Mouse (Mus musculus): ENCODE data around the gene Cpt1b. TPM values are rescaled to one million over a fixed set of nuclear protein-coding genes. Genes with fewer than 3 reads are reported as not detected.
A peak's percentile ranks its signal among the peaks of the same experiment; 100 is the strongest.

Cpt1b gene
- polyA plus RNA-seq, 1 experiment from 2014 or later, result 0.46 TPM

DNA sequence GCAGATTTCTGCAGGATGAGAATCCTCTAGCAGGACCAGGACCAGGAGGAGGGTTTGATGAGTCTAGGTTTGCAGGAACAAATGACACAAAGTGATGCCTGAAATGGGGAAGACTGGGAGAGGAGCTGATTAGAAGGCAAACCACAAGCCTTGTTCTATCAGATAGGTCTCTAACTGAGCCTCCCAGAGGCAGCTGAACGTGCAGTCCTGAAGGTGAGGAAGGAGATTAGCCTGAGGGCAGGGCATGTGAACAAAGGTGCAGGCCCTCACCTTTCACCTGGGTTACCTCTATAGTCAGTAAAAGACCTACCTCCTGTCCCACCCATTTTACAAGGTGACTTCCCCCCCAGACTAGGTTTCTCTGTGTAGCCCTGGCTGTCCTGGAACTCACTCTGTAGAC, 25.9 kb downstream of the Cpt1b start:
- H3K4me3 ChIP-seq (ENCODE audit: low read depth, low read length), result no peak overlapping the region
- WGBS, result 11% methylated on average over 1 of the region's 1 CpGs
- H3K9ac ChIP-seq (ENCODE audit: low read depth, low read length), result no peak overlapping the region
- no peaks in the 10 kb centered on the region for H3K27me3 ChIP-seq (replicated peaks; ENCODE audit: control insufficient read depth, insufficient read depth, low read length)
- no peak for ATAC-seq
- H3K36me3 ChIP-seq (ENCODE audit: control insufficient read depth, insufficient read depth), result no peaks in the 10 kb centered on the region
- H3K27ac ChIP-seq (ENCODE audit: low read depth, low read length), result no peak overlapping the region; the same call in 1 of the 2 replicates
- H3K4me2 ChIP-seq (replicated peaks; ENCODE audit: low read depth), result no peak overlapping the region
- TF ChIP-seq CTCF (IDR thresholded peaks at IDR 0.05; ENCODE audit: low read depth), result no peak
- no peaks in the 10 kb centered on the region for H3K4me1 ChIP-seq (replicated peaks; ENCODE audit: control insufficient read depth, insufficient read depth, low read length)
- H3K9me3 ChIP-seq (ENCODE audit: control insufficient read depth), result no peaks in the 10 kb centered on the region

GRCm38 (mm10) chr15:89398146-89398545, 27.5 kb downstream of the Cpt1b start:
- H3K9me3 ChIP-seq (ENCODE audit: control insufficient read depth), result no peaks in the 10 kb centered on the region
- H3K4me2 ChIP-seq (replicated peaks; ENCODE audit: low read depth), result no peak overlapping the region
- H3K4me1 ChIP-seq (replicated peaks; ENCODE audit: control insufficient read depth, insufficient read depth, low read length), result no peaks in the 10 kb centered on the region
- no peak overlapping the region for H3K9ac ChIP-seq (ENCODE audit: low read depth, low read length)
- H3K4me3 ChIP-seq (ENCODE audit: low read depth, low read length), result no peak overlapping the region
- H3K27me3 ChIP-seq (replicated peaks; ENCODE audit: control insufficient read depth, insufficient read depth, low read length), result no peaks in the 10 kb centered on the region
- TF ChIP-seq CTCF (IDR thresholded peaks at IDR 0.05; ENCODE audit: low read depth), result no peak
- no peak for ATAC-seq
- no peaks in the 10 kb centered on the region for H3K36me3 ChIP-seq (ENCODE audit: control insufficient read depth, insufficient read depth)
- 90% methylated on average over 2 of the region's 2 CpGs for WGBS
- H3K27ac ChIP-seq (ENCODE audit: low read depth, low read length), result no peak overlapping the region

GRCm38 (mm10) chr15:89396883-89397282, 28.8 kb downstream of the Cpt1b start:
- no peaks in the 10 kb centered on the region for H3K4me1 ChIP-seq (replicated peaks; ENCODE audit: control insufficient read depth, insufficient read depth, low read length)
- no peaks in the 10 kb centered on the region for H3K36me3 ChIP-seq (ENCODE audit: control insufficient read depth, insufficient read depth)
- H3K4me2 ChIP-seq (replicated peaks; ENCODE audit: low read depth), result no peak overlapping the region
- 41% methylated on average over 4 of the region's 4 CpGs for WGBS
- TF ChIP-seq CTCF (IDR thresholded peaks at IDR 0.05; ENCODE audit: low read depth), result no peak
- no peak overlapping the region for H3K4me3 ChIP-seq (ENCODE audit: low read depth, low read length)
- no peak overlapping the region for H3K9ac ChIP-seq (ENCODE audit: low read depth, low read length)
- H3K27me3 ChIP-seq (replicated peaks; ENCODE audit: control insufficient read depth, insufficient read depth, low read length), result no peaks in the 10 kb centered on the region
- peak overlapping the region; percentile 46 for H3K27ac ChIP-seq (ENCODE audit: low read depth, low read length)
- no peaks in the 10 kb centered on the region for H3K9me3 ChIP-seq (ENCODE audit: control insufficient read depth)
- ATAC-seq, result peak; percentile 94

DNA sequence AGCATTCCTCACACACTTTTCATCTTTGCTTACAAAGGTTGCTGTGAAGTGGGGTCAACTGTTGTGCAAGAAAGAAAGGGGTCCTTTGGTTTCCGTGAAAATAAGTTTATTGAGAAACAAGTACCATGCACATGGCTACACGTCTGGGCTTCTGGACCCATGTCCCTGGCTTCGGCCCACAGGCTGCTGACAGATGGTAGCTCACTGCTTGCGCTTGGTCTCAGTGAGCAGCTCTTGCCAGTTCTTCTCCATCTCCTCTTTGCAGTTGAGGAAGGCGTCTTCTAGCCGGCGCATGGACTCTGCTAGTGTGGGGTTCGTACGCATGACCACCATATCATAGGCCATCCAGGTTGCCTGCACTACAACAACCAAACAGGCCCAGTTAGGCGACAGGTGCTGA, 35.6 kb downstream of the Cpt1b start:
- no peaks in the 10 kb centered on the region for H3K36me3 ChIP-seq (ENCODE audit: control insufficient read depth, insufficient read depth)
- TF ChIP-seq CTCF (IDR thresholded peaks at IDR 0.05; ENCODE audit: low read depth), result no peak
- no peaks in the 10 kb centered on the region for H3K9me3 ChIP-seq (ENCODE audit: control insufficient read depth)
- no peak overlapping the region for H3K27ac ChIP-seq (ENCODE audit: low read depth, low read length)
- H3K4me2 ChIP-seq (replicated peaks; ENCODE audit: low read depth), result no peak overlapping the region
- H3K4me3 ChIP-seq (ENCODE audit: low read depth, low read length), result no peak overlapping the region
- H3K4me1 ChIP-seq (replicated peaks; ENCODE audit: control insufficient read depth, insufficient read depth, low read length), result no peaks in the 10 kb centered on the region
- no peak overlapping the region for H3K9ac ChIP-seq (ENCODE audit: low read depth, low read length)
- WGBS, result 94% methylated on average over 10 of the region's 10 CpGs
- 0 out of 2 replicates have a peak, but pooled peaks cover 2% of the 10 kb centered on the region for H3K27me3 ChIP-seq (replicated peaks; ENCODE audit: control insufficient read depth, insufficient read depth, low read length)
- no peak for ATAC-seq

DNA sequence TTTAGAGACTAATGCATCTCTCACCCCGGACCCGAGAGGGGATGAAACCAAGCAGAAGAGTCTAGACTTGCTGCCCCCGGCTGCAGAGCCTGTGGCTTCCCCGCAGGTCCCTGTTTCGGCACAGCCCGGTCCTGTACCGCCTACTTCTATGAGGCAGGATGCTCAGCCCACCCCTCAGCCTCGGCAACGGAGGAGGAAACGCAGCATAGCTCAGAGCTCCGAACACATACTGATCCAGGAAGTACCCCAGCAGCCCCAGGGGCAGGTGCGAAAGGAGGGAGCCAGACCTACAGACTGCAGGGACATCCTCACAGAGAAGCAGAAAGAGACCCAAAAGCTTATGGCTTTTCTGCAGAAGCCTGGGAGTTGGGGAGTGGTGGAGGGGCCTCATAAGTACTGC, 38.5 kb downstream of the Cpt1b start:
- ATAC-seq, result no peak
- WGBS, result 34% methylated on average over 12 of the region's 12 CpGs
- Histone ChIP-seq H3K27ac (ENCODE audit: low read depth, low read length) (no peak overlapping the region), H3K4me3 (ENCODE audit: low read depth, low read length) (no peak overlapping the region), H3K4me2 (replicated peaks; ENCODE audit: low read depth) (no peak overlapping the region), H3K27me3 (replicated peaks; ENCODE audit: control insufficient read depth, insufficient read depth, low read length) (0 out of 2 replicates have a peak, but pooled peaks cover 2% of the 10 kb centered on the region), H3K9ac (ENCODE audit: low read depth, low read length) (no peak overlapping the region), H3K9me3 (ENCODE audit: control insufficient read depth) (no peaks in the 10 kb centered on the region), H3K36me3 (ENCODE audit: control insufficient read depth, insufficient read depth) (no peaks in the 10 kb centered on the region), H3K4me1 (replicated peaks; ENCODE audit: control insufficient read depth, insufficient read depth, low read length) (no peaks in the 10 kb centered on the region)
- no peak for TF ChIP-seq CTCF (IDR thresholded peaks at IDR 0.05; ENCODE audit: low read depth)

DNA sequence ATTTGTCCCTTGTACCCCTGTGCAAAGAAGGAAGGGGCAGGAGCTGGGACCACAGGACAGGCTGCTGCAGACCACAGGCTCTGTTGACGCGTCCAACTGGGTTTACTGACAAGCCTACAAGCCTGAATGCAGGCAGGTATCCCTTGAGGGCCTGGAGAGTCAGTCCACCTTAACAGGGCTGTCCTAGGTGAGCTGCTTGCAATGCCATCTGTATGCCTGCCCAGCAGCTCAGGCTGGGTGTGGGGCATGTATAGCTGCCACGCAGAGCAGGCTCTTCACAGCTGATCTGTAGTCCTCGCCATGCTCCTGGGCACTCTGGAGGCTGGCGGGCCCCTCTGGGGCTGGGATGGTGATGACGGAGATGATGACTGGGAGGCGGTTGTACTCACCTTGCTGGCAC, 41.0 kb downstream of the Cpt1b start, which contains the start of gene Klhdc7b:
TSS of gene Klhdc7b (plus strand) at position 301 of the 400 bp plus-strand sequence.
- H3K4me3 ChIP-seq (ENCODE audit: low read depth, low read length), result no peak within 1 kb of the TSS
- no peak within 1 kb of the TSS for H3K27ac ChIP-seq (ENCODE audit: low read depth, low read length)
- TF ChIP-seq CTCF (IDR thresholded peaks at IDR 0.05; ENCODE audit: low read depth), result no peak
- no peak for ATAC-seq
- H3K4me2 ChIP-seq (replicated peaks; ENCODE audit: low read depth), result no peak within 1 kb of the TSS
- peaks cover 5% of the 10 kb centered on the region; the same call in 1 of the 2 replicates for H3K27me3 ChIP-seq (replicated peaks; ENCODE audit: control insufficient read depth, insufficient read depth, low read length)
- 86% methylated on average over 7 of the region's 7 CpGs for WGBS
- H3K9me3 ChIP-seq (ENCODE audit: control insufficient read depth), result no peaks in the 10 kb centered on the region
- no peaks in the 10 kb centered on the region for H3K4me1 ChIP-seq (replicated peaks; ENCODE audit: control insufficient read depth, insufficient read depth, low read length)
- H3K9ac ChIP-seq (ENCODE audit: low read depth, low read length), result no peak within 1 kb of the TSS
- H3K36me3 ChIP-seq (ENCODE audit: control insufficient read depth, insufficient read depth), result no peaks in the 10 kb centered on the region

DNA sequence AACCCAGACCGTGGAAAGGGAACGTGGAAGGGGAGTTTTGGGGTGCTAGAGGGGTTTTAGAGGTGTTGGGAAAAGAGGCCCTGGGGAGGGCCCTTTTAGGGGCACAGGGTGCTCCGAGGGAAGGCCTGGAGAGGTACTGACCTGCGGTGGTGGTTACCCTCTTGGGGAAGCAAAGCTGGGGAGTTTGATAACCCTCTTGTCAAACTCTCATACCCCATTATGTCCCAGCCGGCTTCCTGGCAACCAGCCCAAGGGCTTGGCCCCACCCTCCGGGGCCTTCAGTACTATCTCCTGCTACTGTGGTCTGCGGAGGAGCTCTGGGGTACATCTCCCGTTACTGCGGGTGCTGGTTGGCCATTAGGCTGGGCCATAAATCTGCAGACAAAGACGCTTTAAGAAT, 46.2 kb downstream of the Cpt1b start:
- 11% methylated on average over 10 of the region's 10 CpGs for WGBS
- Histone ChIP-seq H3K36me3 (ENCODE audit: control insufficient read depth, insufficient read depth) (no peaks in the 10 kb centered on the region), H3K4me1 (replicated peaks; ENCODE audit: control insufficient read depth, insufficient read depth, low read length) (peaks cover 6% of the 10 kb centered on the region), H3K4me2 (replicated peaks; ENCODE audit: low read depth) (peak overlapping the region; percentile 74), H3K27ac (ENCODE audit: low read depth, low read length) (no peak overlapping the region), H3K9me3 (ENCODE audit: control insufficient read depth) (no peaks in the 10 kb centered on the region), H3K27me3 (replicated peaks; ENCODE audit: control insufficient read depth, insufficient read depth, low read length) (peaks cover 39% of the 10 kb centered on the region), H3K4me3 (ENCODE audit: low read depth, low read length) (peak overlapping the region; percentile 42), H3K9ac (ENCODE audit: low read depth, low read length) (no peak overlapping the region)
- ATAC-seq, result no peak
- TF ChIP-seq CTCF (IDR thresholded peaks at IDR 0.05; ENCODE audit: low read depth), result no peak
